Mouse (Mus musculus): ENCODE data around the gene Nhlrc1. TPM values are rescaled to one million over a fixed set of nuclear protein-coding genes. Genes with fewer than 3 reads are reported as not detected.

Nhlrc1 gene
- polyA plus RNA-seq, 1 experiment from 2014 or later = 4.1 TPM

GRCm38 (mm10) chr13:46970286-46970945, 44.2 kb downstream of the Nhlrc1 start:
- ATAC-seq (ENCODE audit: insufficient number of reproducible peaks, low FRiP score, low TSS enrichment, low read depth) = no peak
- 77% methylated on average over 10 of the region's 10 CpGs for WGBS
- Histone ChIP-seq H3K9ac (no peak overlapping the region), H3K4me2 (no peak overlapping the region), H3K36me3 (no peaks in the 10 kb centered on the region), H3K9me3 (no peaks in the 10 kb centered on the region), H3K27ac (no peak overlapping the region), H3K4me3 (no peak overlapping the region), H3K4me1 (peaks cover 7% of the 10 kb centered on the region; the same call in 1 of the 2 replicates), H3K27me3 (no peaks in the 10 kb centered on the region)

DNA sequence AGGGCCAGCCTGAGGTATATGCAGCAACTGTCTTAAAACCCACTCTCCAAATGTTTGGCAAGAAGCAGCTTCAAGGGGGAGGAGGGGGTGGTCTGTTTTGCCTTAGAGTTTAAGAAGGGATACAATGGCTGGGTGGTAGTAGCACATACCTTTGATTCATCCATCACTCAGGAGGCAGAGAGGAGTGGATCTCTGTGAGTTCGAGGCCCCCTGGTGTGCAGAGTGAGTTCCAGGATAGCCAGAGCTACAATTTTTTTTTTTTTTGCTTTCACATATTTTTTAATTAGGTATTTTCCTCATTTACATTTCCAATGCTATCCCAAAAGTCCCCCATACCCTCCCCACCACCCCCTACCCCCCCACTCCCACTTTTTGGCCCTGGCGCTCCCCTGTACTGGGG, 46.0 kb downstream of the Nhlrc1 start:
- Histone ChIP-seq H3K36me3 (no peaks in the 10 kb centered on the region), H3K4me3 (no peak overlapping the region), H3K27me3 (no peaks in the 10 kb centered on the region), H3K27ac (no peak overlapping the region), H3K9me3 (no peaks in the 10 kb centered on the region), H3K4me1 (peaks cover 7% of the 10 kb centered on the region; the same call in 1 of the 2 replicates), H3K4me2 (no peak overlapping the region), H3K9ac (no peak overlapping the region)
- no peak for ATAC-seq (ENCODE audit: insufficient number of reproducible peaks, low FRiP score, low TSS enrichment, low read depth)
- 89% methylated on average over 2 of the region's 2 CpGs for WGBS

DNA sequence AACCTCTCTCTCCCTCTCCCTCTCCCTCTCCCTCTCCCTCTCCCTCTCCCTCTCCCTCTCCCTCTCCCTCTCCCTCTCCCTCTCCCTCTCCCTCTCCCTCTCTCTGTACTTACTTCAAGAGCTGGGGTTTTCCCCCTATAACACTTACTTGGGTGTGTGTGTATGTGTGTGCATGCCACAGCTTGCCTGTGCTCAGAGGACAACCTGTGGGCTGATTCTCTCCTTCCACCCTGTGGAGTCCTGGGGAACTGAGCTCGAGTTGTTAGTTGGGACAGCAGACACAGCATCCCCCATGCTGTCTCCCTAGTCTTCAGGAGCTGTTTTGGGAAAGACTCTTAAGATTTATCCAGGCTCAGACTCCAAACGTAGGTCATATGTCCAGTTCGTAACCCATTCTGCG, 47.3 kb downstream of the Nhlrc1 start:
- no peaks in the 10 kb centered on the region for H3K36me3 ChIP-seq
- no peaks in the 10 kb centered on the region for H3K9me3 ChIP-seq
- peaks cover 7% of the 10 kb centered on the region; the same call in 1 of the 2 replicates for H3K4me1 ChIP-seq
- no peak for ATAC-seq (ENCODE audit: insufficient number of reproducible peaks, low FRiP score, low TSS enrichment, low read depth)
- no peaks in the 10 kb centered on the region for H3K27me3 ChIP-seq
- H3K4me3 ChIP-seq = no peak overlapping the region
- 68% methylated on average over 4 of the region's 4 CpGs for WGBS
- H3K4me2 ChIP-seq = no peak overlapping the region
- no peak overlapping the region for H3K27ac ChIP-seq
- H3K9ac ChIP-seq = no peak overlapping the region

Other genes starting within 250 kb of the Nhlrc1 start
- gene Kif13a, start 85.0 kb downstream of the Nhlrc1 start, polyA plus RNA-seq (2015; fragmentation: Nextera tagmentation; extraction: Ambion mirVana) = 21.3 and 23.7 TPM in 2 replicates
- gene Kdm1b, start 28.6 kb upstream of the Nhlrc1 start, polyA plus RNA-seq (2015; fragmentation: Nextera tagmentation; extraction: Ambion mirVana) = 12.9 and 14.3 TPM in 2 replicates
- gene Tpmt, start 29.9 kb upstream of the Nhlrc1 start, polyA plus RNA-seq (2015; fragmentation: Nextera tagmentation; extraction: Ambion mirVana) = 15.5 and 16.4 TPM in 2 replicates
- 236 and 267 TPM in 2 replicates for gene Dek, start 91.4 kb upstream of the Nhlrc1 start, polyA plus RNA-seq (2015; fragmentation: Nextera tagmentation; extraction: Ambion mirVana)
- 3.9 and 4.4 TPM in 2 replicates for gene Rnf144b, start 107.8 kb upstream of the Nhlrc1 start, polyA plus RNA-seq (2015; fragmentation: Nextera tagmentation; extraction: Ambion mirVana)

Measured in limb, embryonic 15.5 days (tissue).